Mouse (Mus musculus) lung, embryonic 14.5 days (tissue): Measurements from ENCODE around the gene Mogat2. TPM values are rescaled to one million over a fixed set of nuclear protein-coding genes. Genes with fewer than 3 reads are reported as not detected.

Source experiments
- ATAC-seq: fragments of 200-750 bp; cut with Nextera tagmentation; 2 replicates; pipeline ENCODE4 v1.8.0; 2017; ENCODE audit warnings: mild to moderate bottlenecking, moderate TSS enrichment, moderate library complexity; ENCODE audit not compliant: insufficient read depth
- DNase-seq: peaks from one replicate; pipeline ENCODE4 v3.0.0-alpha.2; 2015
- H3K27ac ChIP-seq: fragments of 300-500 bp; sonication (generic); 2 replicates; pipeline ENCODE4 v1.5.1; 2014; ENCODE audit warnings: low read depth, mild to moderate bottlenecking, moderate library complexity
- H3K27me3 ChIP-seq: fragments of 300-500 bp; sonication (generic); 2 replicates; pipeline ENCODE4 v1.6.1; 2014; ENCODE audit warnings: low read length, control low read depth; ENCODE audit not compliant: insufficient read depth
- H3K36me3 ChIP-seq: fragments of 300-500 bp; sonication (generic); 2 replicates; pipeline ENCODE4 v1.6.1; 2014; ENCODE audit warnings: control low read depth; ENCODE audit not compliant: insufficient read depth
- H3K4me1 ChIP-seq: fragments of 300-500 bp; sonication (generic); 2 replicates; pipeline ENCODE4 v1.6.1; 2014; ENCODE audit warnings: antibody characterized with exemption, control low read depth; ENCODE audit not compliant: insufficient read depth
- H3K4me2 ChIP-seq: fragments of 300-500 bp; sonication (generic); 2 replicates; pipeline ENCODE4 v1.6.1; 2014; ENCODE audit warnings: mild to moderate bottlenecking
- H3K4me3 ChIP-seq: fragments of 300-500 bp; sonication (generic); 2 replicates; pipeline ENCODE4 v1.5.1; 2014; ENCODE audit warnings: low read depth, low read length
- H3K9ac ChIP-seq: fragments of 300-500 bp; sonication (generic); 2 replicates; pipeline ENCODE4 v1.6.1; 2014
- H3K9me3 ChIP-seq: fragments of 300-500 bp; sonication (generic); 2 replicates; pipeline ENCODE4 v1.6.1; 2016; ENCODE audit warnings: low read depth, low read length, control low read depth
- CTCF ChIP-seq: IDR thresholded peaks from 2 replicates; pipeline ENCODE4 v1.5.1; 2016; ENCODE audit warnings: antibody characterized with exemption, low read depth
- WGBS: fragments of 180-500 bp; shearing (Covaris S2); extraction: QIAGEN DNeasy Blood & Tissue Kit; methylation state at CpG from one replicate; pipeline ENCODE4 v1.1.7; 2014; 5-methylcytosine and 5-hydroxymethylcytosine counted together
- polyA plus RNA-seq: library from polyadenylated mRNA; unstranded; fragments of >200 nt; fragmentation: Nextera tagmentation; extraction: Ambion mirVana; gene quantifications from 2 replicates; pipeline ENCODE4 v1.2.1, GENCODE M21; 2014

Gene Mogat2
- polyA plus RNA-seq, 1 experiment from 2014 or later: 1.6 TPM

DNA sequence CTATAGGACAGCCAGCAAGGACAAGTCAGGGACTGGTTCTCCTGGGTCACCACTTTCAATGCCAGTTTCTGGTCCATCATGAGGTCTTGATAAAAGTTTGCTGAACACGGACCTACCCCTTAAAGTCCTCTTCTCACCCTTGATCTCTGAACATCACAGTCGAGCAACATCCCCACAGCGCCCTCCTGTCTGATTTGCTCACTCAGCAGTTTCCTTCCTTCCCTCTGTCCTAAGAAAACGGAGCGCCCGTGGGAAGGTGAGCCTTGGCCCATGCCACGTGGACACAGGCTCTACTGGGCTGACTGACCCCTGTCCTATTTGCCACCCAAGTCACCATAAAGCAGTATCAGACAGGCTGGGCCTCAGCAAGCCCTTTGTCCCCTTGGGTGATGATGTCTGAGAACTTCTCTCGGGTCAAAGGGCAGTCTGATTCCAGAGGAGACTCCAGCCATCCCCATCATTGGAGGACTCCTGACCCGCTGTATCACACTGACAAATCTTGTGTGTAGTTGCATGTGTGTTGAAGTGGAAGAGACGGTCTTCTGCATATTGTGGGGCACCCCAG lies 23.7 kb downstream of the Mogat2 start:
- Histone ChIP-seq H3K4me3 (no peak overlapping the region), H3K36me3 (no peaks in the 10 kb centered on the region), H3K27me3 (no peaks in the 10 kb centered on the region), H3K9me3 (no peaks in the 10 kb centered on the region), H3K9ac (no peak overlapping the region), H3K4me2 (no peak overlapping the region), H3K27ac (no peak overlapping the region), H3K4me1 (no peaks in the 10 kb centered on the region)
- no peak for DNase-seq
- 83% methylated on average over 10 of the region's 10 CpGs for WGBS
- ATAC-seq: no peak
- no peak for TF ChIP-seq CTCF

DNA sequence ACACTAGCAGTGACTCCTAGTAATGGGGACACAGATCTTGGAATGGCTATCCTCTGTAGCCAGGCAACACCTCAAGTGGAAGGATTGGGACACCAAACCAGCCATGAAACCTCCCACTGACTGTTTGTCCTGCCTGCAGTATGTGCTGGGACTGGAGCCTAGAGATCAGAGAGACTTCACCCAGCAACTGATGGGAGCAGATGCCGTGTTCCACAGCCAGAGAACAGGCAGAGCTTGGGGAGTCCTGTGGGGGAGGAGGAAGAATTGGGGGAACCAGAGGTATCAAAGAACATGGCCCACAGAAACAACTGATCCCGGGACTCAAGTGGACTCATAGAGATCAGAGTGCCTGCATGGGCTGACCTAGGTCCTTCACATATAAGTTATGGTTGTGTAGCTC lies 24.7 kb downstream of the Mogat2 start:
- Histone ChIP-seq H3K4me3 (no peak overlapping the region), H3K9me3 (no peaks in the 10 kb centered on the region), H3K4me2 (no peak overlapping the region), H3K9ac (no peak overlapping the region), H3K4me1 (no peaks in the 10 kb centered on the region), H3K36me3 (no peaks in the 10 kb centered on the region), H3K27me3 (no peaks in the 10 kb centered on the region), H3K27ac (no peak overlapping the region)
- DNase-seq (no peak), ATAC-seq (no peak)
- TF ChIP-seq CTCF: no peak
- WGBS: 86% methylated on average over 2 of the region's 2 CpGs

DNA sequence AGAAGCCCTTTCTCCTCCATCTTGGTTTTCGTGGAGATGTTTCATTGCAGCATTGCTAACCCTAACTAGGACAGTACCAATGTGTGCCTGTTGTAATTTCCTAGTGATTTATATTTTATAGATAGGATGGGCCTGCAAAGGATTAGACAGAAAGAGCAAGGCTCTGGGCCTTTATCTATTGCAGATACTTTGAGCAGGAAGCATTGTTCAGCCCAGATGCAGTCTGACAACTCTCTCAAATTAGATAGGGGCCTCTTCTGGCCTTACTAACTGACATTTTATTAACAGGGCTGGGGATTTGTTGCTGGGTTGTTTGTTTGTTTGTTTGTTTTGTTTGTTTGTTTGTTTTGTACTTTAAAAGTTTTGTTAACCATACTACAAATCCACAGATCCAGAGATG lies 25.4 kb downstream of the Mogat2 start:
- Histone ChIP-seq H3K9ac (no peak overlapping the region), H3K4me3 (no peak overlapping the region)
- no peak for ATAC-seq

DNA sequence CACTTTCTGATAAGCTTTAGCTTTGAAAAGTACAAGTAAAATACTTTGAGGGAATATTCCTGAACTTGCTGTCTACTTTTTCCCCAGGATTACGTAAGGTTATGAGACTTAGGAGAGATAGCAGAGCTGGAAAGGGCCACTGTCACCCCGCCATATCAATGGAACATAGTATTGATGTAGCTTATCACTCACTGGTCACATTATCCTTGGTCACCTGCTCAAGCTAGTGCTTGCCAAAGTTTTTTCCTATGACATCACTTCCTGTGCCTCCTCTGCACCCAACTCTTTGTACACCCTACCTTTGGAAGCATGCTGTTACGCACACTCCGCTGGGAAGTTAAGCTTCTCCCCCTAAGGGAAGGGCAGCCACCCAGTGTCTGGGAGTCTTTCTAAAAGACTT lies 29.7 kb downstream of the Mogat2 start:
- H3K4me2 ChIP-seq: no peak overlapping the region
- no peaks in the 10 kb centered on the region for H3K4me1 ChIP-seq
- no peaks in the 10 kb centered on the region for H3K27me3 ChIP-seq
- no peak for DNase-seq
- WGBS: 84% methylated on average over 4 of the region's 4 CpGs
- no peak overlapping the region for H3K27ac ChIP-seq
- H3K9ac ChIP-seq: no peak overlapping the region
- H3K4me3 ChIP-seq: no peak overlapping the region
- no peaks in the 10 kb centered on the region for H3K36me3 ChIP-seq
- TF ChIP-seq CTCF: no peak
- no peaks in the 10 kb centered on the region for H3K9me3 ChIP-seq
- ATAC-seq: no peak

More for the DNA sequence above, 25.4 kb downstream of the Mogat2 start:
- Histone ChIP-seq H3K27me3 (no peaks in the 10 kb centered on the region), H3K4me1 (no peaks in the 10 kb centered on the region), H3K36me3 (no peaks in the 10 kb centered on the region), H3K4me2 (no peak overlapping the region), H3K9me3 (no peaks in the 10 kb centered on the region), H3K27ac (no peak overlapping the region)
- no peak for DNase-seq
- WGBS: 80% methylated on average over 1 of the region's 1 CpGs
- TF ChIP-seq CTCF: no peak

DNA sequence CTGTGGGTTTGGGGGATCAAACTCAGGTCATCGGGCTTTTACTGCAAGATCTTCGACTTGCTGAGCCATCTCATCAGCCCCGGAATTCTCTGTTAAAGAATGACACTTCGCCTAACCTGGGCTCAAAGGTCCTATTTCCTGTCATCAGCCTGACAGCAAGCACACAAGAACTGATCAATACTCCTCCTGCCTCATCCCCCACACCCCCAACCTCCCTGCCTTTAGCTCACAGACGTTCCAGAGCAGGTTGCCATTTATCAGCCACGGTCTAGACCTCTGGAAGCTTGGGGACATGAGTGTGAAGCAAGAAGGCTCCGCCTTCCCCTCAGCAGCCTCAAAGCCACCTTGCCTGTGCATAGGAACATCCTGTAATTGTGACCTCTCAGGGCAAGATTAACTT lies 32.1 kb downstream of the Mogat2 start:
- H3K4me1 ChIP-seq: no peaks in the 10 kb centered on the region
- 60% methylated on average over 7 of the region's 7 CpGs for WGBS
- no peak overlapping the region for H3K4me3 ChIP-seq
- no peak overlapping the region for H3K4me2 ChIP-seq
- DNase-seq (no peak), ATAC-seq (no peak)
- H3K27me3 ChIP-seq: no peaks in the 10 kb centered on the region
- no peak for TF ChIP-seq CTCF
- no peaks in the 10 kb centered on the region for H3K9me3 ChIP-seq
- no peak overlapping the region for H3K9ac ChIP-seq
- H3K27ac ChIP-seq: no peak overlapping the region
- H3K36me3 ChIP-seq: no peaks in the 10 kb centered on the region

DNA sequence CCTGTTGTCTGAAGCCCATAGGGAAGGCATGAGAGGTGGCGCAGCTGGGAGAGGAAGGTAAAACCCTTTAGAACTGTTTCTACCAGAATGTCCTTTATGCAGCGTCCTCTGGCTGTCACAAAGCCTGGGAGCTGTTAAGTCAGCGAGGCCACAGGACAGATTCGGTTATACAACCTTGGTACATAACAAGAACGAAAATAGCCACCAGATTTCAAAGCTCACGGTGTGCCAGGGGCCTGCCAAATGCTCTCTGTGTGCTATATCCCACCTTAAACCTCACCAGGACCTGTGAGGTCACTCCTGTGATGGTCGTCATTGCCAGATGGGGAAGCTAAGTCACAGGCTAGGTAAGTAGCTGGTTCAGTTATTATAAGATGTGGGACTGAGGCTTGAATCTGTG lies 36.3 kb downstream of the Mogat2 start:
- Histone ChIP-seq H3K27me3 (no peaks in the 10 kb centered on the region), H3K9ac (no peak overlapping the region), H3K9me3 (no peaks in the 10 kb centered on the region), H3K4me3 (no peak overlapping the region), H3K27ac (no peak overlapping the region), H3K4me1 (no peaks in the 10 kb centered on the region), H3K4me2 (no peak overlapping the region), H3K36me3 (no peaks in the 10 kb centered on the region)
- DNase-seq: no peak
- 82% methylated on average over 7 of the region's 7 CpGs for WGBS
- no peak for ATAC-seq
- no peak for TF ChIP-seq CTCF

DNA sequence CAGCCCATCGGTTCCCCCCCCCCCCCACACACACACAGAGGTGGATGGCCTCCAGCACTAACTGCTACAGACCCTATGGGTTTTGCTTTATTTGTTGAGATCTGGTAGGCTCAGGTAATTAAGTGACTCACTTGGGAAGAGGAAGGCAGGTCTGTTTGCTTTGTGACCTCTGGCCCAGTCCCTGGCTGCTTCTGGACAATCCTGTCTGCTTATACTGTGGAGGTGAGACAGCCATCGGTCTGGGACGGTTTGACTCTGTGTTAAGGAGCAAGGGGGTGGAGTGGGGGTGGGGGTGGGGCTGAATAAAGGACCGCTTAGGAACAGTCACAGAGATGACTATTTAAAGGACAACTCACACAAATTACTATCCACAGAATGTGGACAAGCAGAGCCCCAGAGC lies 38.1 kb downstream of the Mogat2 start:
- Histone ChIP-seq H3K4me2 (no peak overlapping the region), H3K27ac (no peak overlapping the region), H3K4me3 (no peak overlapping the region), H3K36me3 (no peaks in the 10 kb centered on the region), H3K9ac (no peak overlapping the region), H3K4me1 (no peaks in the 10 kb centered on the region), H3K27me3 (no peaks in the 10 kb centered on the region), H3K9me3 (no peaks in the 10 kb centered on the region)
- 5% methylated on average over 4 of the region's 4 CpGs for WGBS
- no peak for DNase-seq
- no peak for ATAC-seq
- no peak for TF ChIP-seq CTCF
